Mouse (Mus musculus) cerebellum, postnatal 10 days (tissue): ENCODE measurements at regions not wholly inside any gene's neighbourhood (a gene's known extent, or its start where the extent isn't known, plus 50 kb on each side); places are given as distances from the start of the nearest gene placed in this dataset.
"Not testable (repeated sequence)": the region's sequence is repeated elsewhere in the genome, so short reads cannot be mapped to it uniquely, and the experiment has no call there.

Experiments used
- DNase-seq, 2 experiments: peaks; one replicate each; pipeline ENCODE4 v3.0.0; 2021; ENCODE audit warnings: mixed read lengths in 2 of 2

DNA sequence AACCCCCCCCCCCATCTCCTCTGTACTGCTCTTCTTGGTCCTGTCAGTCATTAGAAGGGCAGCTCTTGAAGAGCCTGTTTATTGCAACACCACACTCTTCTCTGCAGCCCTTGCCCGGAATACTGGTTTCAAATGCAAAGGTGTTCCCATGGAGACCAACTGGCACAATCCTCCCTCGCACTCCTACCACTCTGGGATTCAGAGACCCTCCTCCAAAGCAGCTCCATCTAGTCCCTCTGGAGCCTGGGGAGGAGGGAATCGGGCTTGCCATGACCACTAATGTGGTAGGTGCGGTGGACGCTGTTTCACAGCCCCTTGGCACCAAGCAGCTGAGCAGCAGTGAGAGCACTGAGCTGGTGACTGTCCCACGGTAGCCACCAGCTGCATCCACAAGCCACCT lies 83.1 kb downstream of the Stk35 start:
- no peak for DNase-seq

DNA sequence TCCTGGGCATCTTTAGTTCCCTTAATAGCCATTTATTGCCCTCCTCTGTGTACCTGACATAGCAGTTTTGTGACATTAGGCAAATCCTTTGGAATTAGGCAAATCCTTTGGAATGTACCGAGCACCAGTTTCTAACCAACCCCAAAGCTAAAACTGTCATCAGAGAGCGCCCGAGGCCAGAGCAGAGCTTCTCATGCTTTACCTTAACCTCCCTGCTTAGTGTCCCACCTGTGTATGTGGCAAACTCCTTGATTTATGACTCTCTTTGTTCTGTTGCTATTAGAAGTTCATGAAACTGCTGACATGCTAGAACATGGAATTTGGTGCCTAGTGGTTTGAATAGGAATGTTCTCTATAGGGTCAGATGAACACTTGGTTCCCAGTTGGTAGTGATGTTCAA lies 84.0 kb downstream of the Stk35 start:
- DNase-seq = no peak

DNA sequence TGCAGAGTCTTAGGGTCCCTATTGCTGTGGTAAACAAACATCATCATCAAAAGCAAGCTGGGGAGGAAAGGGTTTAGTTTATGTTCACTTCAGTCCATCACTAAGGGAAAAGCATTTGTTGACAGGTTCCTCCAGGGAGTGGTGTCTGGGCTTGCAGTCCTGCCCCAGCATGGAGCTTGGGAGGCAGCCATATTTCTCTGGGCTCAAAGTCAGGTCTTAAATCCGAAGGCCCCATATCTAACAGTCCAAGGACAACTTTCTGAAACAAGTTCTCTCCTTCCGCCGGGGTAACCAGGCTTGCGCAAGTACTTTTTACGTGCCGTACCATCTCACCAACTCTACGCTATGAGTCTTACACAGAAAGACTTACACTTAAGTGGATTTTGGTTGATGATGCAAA lies 85.2 kb downstream of the Stk35 start:
- peak; percentile 85 to 87 for DNase-seq

DNA sequence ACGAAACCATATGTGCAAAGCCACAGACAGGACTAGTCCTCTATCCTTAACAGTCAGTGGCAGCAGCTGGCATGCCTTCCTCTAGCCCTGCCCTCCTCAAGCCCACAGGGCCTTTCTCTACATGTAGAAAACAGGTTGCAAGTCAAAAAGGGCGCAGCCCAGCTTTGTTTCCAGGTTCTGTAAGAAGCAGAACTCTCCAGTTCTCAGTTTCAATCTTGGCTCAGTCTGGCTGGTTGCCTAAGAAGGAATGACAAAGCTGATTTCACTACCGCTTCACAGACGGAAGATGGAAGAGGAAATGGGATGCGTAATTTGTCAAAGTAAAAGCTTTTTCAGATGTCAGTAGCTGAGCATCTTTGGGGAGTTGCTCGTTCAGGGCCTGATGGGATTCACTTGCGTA lies 92.9 kb downstream of the Stk35 start:
- peak; percentile 24 to 31 for DNase-seq

DNA sequence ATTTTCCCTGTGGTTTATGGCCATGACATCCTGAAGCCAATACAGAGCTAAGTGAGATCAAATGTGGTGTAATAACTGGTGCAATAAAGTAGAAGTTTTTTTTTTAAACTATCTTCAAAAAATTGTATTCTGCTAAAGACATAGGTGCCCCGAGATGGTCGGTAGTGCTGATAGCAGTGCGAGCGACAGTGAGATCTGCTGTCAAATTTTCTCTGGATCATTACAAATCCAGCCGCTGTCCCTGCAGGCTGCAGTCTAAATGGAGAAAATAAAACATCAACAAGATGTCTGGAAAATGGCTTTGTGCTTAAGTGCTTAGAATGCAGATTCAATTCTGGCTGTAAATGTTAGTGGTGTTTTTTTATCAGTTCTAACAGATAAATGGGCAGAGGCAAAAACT lies 93.5 kb downstream of the Stk35 start:
- DNase-seq = no peak

DNA sequence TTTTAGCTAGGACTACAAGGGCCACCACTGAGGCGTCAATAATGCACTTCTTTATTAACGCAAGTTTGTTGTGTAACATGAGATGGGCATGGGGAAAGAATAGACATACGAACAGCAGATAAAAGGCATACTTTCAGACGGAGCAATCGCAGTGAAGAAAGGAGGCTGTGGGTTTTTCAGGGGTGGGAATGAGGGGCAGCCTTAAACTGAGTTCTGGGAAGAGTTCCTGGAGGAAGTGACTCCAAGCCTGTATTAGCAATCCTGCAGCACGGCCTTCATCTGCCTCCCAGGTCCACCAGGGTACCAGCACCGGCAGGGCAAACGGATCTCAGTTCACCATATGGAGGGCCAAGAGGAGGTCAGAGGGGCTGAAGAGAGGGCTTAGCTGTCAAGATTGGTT lies 94.6 kb downstream of the Stk35 start:
- DNase-seq = no peak

DNA sequence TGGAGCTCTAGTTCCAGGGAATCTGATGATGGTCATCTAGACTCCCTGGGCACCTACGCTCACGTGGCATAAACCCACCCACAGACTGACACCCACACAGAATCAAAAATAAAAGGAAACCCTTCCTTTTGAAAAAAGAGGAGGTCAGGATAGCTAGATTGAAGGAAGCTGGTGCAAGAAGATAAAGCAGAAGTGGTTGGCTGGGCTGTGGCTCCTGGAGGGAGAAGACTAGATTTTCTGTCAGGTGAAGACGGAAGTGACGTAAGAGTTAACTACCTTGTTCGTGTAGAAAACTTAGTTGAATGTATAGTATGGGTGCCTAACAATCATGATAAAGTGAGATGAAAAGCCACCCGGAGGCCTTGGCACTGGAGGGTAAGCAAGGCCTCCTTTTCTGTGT lies 95.1 kb downstream of the Stk35 start:
- no peak for DNase-seq

DNA sequence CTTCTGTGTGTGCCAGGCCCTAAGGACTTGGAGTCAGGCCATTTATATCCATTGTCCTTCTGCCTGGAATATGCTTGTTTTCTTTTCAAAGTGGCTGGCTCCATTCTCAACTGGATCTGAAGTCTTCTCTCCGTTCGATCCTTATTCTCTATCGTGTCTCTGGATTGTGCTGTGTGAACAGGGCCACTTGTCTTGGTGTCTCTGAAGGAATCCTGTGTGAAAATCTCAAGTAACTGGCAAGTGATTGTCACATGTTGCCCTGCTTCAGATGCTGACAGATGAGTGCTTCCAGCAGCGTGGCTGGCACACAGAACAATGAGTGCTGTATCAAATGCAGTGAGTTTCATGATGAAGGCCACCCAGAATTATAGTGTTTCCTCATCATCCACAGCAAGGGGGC lies 96.4 kb downstream of the Stk35 start:
- DNase-seq = no peak

DNA sequence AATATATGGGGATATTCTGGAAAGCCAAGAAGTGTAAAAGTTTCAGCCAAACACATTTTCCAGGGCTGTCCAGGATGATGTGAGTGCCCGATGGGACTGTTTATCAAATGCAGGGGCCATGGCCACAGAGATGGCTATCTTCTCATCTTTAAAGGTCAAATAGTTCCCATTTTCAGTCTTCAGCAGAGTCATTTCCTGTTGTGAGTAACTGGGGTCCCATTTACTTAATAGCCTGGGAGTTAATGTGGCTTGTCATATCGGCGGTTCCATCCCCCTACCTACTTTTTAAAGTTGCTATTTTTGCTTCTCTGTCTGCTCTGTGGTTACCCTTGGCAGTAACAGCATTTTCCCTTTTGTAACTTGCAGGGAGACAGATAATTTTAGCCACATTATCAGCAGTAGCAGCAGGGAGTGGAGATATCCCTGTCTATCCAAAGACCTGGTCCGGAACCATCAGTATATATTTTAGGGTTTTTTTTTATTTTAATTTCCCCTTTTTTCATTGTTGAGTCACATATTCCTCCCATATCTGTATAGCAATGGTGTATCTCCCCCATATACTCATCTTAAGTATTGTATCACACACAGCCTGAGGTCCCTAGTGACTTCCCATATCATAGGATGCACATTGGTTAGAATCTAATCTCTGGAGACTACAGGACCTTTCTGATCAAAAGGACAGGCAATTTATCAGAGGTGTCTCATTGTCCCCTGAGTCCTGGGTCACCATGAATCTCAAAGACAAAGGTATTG lies 103.2 kb downstream of the Stk35 start:
- no peak for DNase-seq

DNA sequence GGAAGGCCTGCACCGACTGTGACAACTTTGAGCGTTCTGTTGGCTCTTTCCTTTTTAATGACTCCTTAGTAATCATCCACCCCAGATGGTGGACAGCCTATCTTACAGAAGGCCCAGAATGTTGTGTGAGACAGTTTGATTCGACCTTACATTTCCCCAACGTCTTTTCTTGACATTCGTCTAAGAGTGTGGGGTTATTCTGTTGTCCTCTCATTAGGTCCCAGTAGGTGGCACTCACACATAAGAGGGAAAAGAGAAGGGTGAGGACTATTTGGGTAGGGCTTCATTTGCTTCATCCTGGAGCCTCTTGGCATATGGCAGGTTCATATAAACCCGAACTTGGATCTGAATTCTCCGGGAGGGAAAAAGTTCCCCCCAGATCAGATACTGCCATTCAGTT lies 104.4 kb downstream of the Stk35 start:
- DNase-seq = peak; percentile 76 to 78

DNA sequence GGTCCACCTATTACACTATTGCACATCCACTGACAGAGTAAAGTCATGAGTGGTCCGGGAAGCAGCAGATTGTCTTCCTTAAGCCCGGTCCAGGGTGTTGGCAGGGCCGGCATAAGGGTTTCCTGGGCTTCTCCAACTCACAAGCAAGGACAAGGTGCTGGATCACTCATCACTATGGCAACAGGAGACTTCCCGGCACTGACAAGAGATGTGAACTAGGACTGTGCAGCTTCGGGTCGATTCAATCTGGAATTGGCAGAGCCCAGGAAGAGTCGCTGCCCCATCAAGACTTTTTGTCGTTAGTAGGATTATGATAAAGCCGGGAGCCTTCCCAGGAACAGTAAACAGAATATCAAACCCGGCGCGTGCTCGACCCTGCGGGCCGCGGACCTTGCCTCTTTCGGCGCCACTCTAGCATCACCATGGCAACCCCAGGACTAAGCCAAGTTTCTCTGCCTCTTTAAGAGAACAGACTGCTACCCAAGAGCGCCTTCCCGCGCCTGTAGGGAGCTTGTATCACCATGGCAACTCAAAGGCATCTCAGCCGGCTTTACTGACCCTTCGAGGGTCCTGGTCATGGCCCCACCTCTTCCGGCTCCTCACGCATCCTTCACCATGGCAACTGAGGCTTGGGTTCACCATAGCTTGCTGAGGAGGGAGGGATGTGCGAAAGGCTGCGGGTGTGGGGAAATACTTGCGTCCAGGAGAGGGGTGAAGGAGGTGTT lies 103.3 kb upstream of the Tgm3 start:
- peak; percentile 81 to 86 for DNase-seq

DNA sequence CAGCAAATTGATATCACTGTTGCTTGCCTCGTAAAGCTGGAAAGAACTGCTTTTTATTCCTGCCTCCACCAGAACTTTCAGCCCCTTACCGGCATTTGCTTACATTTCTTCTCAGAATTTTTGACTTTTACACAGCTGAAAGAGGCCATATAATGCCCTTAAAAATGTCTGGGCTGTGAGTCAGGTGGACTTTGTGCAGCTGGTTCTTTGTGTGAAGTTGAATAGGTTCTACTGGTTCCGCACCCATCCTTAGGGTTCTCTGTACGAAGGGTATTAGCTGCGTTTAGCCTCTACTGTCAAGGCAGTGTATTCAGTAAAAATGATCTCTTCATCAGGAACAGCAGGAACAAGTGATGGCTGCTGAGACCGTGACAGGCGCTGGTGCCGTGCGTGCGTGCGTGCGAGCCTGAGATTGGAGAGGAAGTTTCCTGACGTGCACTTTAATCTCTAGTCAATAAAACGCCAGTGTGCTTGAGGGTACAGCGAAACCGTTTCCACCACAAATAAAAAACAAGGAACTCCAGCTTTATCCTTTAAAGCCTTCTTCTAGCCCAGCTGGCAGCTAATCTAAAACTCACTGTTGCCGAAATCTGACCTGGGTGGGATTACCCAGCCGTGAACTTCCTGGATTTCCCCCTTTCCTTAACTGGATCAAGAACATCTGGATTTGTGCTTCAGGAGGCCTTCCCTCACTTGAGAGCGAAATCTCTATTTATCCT lies 100.8 kb upstream of the Tgm3 start:
- peak; percentile 62 to 79 for DNase-seq

DNA sequence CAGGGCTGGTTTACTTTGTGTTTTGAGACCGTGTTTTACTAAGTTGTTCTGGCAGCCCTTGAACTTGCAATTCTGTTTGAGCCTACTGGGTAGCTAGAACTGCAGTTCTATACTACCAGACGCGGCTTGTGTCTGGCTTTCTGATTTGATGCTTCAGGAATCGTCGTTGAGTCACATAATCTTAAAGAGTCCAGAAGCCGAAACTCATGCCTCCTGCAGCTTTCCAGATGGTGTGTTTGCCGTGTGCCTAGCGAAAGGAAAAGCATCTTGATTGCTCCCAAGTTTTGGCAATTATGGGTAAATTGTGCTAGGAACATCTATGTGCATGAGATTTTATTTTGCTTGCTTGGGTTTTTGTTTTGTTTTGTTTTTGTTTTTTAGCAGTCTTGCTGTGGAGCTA lies 99.6 kb upstream of the Tgm3 start:
- DNase-seq = no peak

DNA sequence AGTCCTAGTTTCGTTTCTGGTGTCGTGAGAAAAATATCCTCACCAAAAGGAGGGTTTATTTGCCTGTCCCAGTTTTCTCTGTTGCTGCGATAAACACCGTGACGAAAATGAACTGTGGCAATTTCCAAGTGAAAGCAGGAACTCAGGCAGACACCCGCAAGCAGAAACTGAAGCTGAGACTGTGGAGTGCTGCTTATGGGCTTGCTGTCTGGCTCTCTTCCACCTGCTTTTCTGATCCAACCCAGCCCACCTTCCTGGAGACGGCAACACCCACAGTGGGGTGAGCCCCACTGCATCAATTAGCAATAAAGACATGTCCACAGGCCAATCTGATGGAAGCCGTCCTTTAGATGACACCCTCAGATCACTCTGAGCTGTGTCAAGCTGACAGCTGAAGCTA lies 97.9 kb upstream of the Tgm3 start:
- no peak for DNase-seq

DNA sequence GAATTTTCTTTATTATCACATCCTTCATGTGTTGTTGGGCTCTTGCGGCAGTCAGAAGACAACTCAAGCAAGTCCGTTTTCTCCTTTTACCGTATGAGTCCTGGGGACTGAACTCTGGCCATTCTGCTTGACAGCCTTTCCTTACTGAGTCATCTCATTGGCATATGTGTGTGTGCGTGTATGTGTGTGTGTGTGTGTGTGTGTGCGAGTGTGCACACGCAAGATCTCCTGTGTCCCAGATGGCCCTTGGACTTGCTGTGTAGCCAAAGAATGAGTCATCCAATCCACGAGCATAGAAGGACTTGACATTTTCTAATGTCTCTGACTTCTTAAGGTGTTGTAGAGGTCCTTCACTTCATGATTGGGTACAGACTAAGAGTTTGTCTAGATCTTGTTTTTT lies 95.7 kb upstream of the Tgm3 start:
- peak; percentile 39 to 41 for DNase-seq

DNA sequence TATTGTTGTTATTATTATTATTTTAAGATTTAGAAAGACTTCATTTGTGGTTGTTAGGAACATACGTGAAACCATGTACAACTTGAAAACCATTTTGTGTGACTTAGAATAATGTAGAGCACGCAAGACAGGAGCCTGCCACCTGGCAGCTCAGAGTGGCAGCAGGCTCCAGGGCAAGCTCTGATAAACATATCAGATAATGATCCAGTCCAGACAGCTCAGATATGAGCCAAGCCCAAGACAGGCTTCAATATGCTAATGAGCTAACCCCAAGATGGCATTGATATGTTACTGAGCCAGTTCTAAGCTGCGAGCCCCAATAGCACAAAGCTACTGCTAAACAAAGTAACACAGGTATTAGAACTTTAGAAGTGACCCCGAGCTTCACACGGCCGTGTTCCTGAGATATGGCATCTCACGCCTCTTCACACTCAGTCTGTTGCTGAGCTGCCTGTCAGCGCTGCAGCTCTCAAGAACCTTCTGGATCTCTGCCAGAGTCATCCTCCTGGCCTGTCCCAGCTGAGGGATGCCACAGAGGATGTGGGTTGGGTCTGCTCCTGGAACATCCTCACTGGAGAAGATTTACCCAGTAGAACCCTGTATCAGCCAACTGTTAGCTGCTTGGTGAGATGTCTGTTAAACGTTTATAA lies 93.9 kb upstream of the Tgm3 start:
- peak; percentile 73 to 85 for DNase-seq

DNA sequence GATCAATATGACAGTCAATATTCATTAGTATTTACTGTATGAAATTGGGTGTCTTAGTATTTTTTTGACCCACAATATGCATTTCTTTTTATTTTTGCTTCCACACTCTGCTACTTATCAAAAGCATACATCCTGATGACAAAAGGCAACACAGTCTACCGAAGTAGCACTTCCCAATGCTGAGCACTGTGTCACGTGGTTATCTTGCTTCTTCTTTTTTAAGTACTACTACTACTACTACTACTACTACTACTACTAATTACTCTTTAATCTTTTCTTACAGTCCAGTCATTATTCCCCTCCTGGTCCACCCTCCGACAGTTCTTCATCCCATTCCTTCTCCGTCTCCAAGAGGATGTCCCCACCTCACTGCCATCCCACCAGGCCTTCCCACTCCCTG lies 92.6 kb upstream of the Tgm3 start:
- no peak for DNase-seq

DNA sequence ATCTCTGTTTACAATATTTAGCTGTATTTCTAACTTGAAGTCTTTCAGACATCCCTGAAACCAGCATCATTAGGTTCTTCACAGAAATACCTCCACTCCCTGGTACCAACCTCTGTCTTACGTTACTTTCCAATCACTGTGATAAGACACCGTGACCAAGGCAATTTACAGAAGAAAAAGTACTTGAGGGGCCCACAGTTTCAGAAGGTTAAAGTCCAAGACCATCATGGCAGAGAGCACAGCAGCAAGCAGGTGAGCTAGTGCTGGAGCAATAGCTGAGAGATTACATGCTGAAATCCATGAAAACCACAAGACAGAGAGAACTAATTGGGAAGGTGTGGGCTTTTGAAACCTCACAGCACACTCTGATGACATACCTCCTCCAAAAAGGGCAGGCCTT lies 84.9 kb upstream of the Tgm3 start:
- DNase-seq = no peak

DNA sequence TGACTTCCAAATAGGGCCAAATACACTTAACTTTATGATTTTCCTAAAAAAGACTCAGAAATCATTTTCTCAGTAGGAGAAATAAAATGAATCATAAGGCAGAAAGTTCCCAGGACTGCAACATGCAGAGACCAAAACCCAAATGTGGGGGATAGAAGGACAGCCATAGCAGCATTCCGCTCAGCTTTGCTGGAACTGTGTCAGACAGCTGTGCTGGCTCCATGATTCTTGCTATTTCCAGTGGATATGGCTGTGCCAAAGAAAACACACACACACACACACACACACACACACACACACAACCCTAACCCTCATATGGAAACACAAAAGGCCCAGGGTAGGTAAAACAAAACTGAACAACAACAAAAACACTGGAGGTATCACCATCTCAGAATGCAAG lies 78.6 kb upstream of the Tgm3 start:
- no peak for DNase-seq

DNA sequence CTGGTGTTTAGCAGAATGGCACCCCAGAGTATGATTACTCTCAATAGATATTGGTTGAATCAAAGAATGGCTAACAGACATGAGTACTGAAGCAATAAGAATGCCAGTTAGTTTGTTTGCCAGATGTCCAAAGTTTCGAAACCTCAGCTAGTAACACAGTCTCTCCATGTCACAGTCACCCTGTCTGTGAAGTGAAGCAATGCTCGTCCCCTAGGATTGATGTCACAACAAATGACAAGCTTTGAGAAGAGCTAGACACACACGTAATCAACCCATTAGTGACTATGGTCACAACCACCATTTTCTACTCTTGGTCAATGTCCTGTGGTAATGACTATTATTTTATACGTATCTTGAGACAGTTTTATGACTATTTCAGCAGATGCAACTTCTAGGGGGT lies 69.3 kb upstream of the Tgm3 start:
- DNase-seq = no peak

DNA sequence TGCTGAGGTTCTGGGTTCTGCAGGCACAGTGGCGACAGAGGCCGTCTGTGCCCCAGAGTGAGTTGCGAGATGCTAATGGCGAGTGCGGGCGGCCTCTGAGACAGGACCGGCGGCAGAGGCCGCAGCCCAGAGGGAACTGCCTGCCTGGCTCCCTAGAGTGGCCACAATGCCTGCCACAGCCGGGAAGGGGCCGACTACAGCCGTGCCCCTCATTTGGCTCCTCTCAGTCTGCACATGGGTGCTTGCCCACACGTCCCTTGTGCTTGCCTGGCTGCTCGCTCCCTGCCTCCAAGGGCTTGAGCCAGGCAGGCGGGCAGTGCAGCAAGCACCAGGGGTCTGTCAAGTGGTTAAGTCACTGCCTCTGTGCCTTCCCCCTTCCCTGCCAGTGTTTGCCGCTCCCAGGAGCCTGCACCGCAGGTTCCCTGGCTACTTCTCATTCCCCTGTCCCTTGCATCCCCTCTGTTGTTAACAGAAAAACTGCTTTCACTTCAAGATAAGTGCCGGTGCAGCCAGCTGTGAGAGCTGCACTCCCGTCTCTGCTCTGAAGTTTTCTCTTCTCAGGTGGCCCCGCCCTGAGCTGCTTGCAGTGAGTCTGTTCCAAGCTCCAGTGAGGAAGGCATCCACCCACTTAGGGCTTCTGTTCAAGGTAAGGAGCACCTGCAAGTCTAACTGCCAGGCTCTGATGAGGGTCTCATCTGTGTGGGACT lies 64.1 kb upstream of the Tgm3 start:
- no peak for DNase-seq

DNA sequence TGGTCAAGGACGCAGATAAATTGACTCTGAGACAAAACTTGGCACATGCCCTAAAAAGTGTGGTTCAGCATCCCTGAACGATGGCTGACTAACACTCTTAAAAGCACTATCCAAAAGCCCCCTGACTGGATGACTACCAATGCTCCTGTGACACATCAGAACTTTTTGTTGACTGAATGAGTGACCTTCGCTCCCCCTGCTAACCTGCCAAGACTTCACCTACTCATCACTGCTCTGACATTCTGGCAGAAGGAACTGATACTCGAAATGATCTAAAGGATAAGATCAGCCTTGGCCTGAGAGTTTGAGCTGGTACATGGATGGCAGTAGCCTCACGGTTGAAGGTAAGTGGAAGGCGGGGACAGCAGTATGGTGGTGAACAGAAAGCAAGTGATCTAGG lies 62.4 kb upstream of the Tgm3 start:
- not testable (repeated sequence) for DNase-seq

DNA sequence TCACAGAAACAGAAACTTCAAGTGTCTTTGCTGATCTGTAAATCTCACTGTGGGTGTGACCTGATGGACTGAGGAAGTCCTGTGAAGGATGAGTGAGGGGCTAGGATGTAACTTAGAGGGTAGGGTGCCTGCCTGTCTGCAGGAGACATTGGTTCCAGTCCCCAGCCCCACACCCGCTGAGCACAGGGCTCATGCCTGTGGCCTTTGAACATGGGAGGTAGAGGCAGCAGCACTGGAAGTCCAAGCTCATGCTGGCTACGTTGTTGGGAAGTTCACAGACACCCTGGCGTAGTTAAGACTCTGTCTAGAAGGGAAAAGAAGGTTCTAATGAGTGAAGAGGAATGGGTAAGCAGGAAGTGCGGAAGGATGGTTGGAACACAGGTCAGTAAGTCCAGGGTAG lies 59.7 kb upstream of the Tgm3 start:
- no peak for DNase-seq
